Mouse (Mus musculus): Measurements from ENCODE around the gene Rbm11. TPM values are rescaled to one million over a fixed set of nuclear protein-coding genes. Genes with fewer than 3 reads are reported as not detected.
A peak's percentile ranks its signal among the peaks of the same experiment; 100 is the strongest.

Rbm11 gene
- polyA plus RNA-seq (2015; fragmentation: Nextera tagmentation; extraction: Ambion mirVana): 0.27 and 0.40 TPM in 2 replicates

DNA sequence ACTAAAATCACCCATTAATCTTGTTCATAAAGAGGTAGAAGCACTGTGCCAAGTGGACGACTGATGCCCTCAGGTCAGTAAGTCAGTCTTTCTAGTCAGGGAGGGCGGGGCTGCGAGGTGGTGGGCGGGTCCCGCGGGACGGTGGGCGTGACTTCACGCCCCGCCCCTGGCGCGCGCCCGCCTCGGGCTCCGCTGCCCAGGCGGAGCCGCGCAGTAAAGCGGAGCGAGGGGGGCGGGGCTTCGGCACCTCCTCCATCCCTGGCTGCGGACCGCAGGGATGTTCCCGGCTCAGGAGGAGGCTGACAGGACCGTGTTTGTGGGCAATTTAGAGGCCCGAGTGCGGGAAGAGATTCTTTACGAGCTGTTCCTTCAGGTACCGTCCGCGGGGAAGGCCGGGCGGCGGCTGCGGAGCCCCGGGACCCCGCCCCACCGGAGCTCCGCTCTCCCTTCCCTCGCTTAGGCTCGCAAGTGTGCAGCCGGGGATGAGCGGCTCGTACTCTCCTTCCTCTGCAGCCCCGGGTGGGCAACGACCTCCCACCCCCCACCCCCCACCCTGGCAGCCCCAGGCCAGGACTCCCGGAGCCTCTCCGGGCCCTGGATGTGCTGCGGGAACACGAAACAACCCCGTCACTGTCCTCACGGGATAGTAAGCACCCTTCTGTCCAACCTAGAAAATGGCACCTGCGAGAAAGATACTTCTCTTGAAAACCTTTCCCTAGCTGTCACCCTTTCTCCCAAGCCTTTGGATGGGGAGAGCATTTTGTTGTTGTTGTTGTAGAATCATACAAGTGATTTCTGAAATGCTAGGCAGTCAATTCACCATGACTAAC is at the start of gene Rbm11:
TSS of gene Rbm11 (plus strand) at position 174 of the 830 bp plus-strand sequence.
- ATAC-seq (ENCODE audit: low FRiP score, low TSS enrichment): peak; percentile 99
- peak within 1 kb of the TSS; percentile 97 for H3K4me2 ChIP-seq (replicated peaks; ENCODE audit: low read depth, low read length)
- H3K27ac ChIP-seq (ENCODE audit: low read length): no peak within 1 kb of the TSS
- H3K4me3 ChIP-seq (ENCODE audit: low read length): peak within 1 kb of the TSS; percentile 84
- H3K27me3 ChIP-seq (ENCODE audit: insufficient read depth, low read length): 0 out of 2 replicates have a peak, but pooled peaks cover 2% of the 10 kb centered on the region
- no peaks in the 10 kb centered on the region for H3K4me1 ChIP-seq (ENCODE audit: insufficient read depth, low read length)
- H3K9ac ChIP-seq (replicated peaks; ENCODE audit: low read length): peak within 1 kb of the TSS; percentile 62
- no peaks in the 10 kb centered on the region for H3K9me3 ChIP-seq (ENCODE audit: low read length)
- under 1% methylated on average over 51 of the region's 55 CpGs for whole genome bisulfite sequencing
- H3K36me3 ChIP-seq (ENCODE audit: insufficient read depth, low read length): no peaks in the 10 kb centered on the region

- no peak overlapping the region for H3K4me2 ChIP-seq (replicated peaks; ENCODE audit: low read depth, low read length)
Measured at GRCm38 (mm10) chr16:75545310-75545709, 47.3 kb upstream of the Rbm11 start.

DNA sequence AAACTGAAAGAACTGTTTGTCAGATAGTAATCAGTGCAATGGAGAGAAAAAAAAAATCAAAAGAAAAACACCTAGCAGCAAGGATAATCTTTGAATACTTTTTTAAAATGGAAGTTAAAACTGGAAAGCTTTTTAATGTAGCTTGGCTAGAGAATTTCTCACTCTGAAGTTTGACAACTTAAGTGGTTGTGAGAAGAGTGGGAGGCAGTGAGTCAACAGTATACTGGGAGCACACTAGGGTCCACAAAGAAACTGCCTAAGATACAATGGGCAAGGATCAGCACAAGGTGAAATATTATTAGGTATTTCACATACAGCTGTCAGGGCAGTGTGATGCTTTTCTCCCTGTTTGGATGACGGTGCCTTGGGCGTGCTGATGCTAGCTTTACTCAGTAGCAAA is 29.7 kb upstream of the Rbm11 start:
- H3K9me3 ChIP-seq (ENCODE audit: low read length): no peaks in the 10 kb centered on the region
- H3K4me3 ChIP-seq (ENCODE audit: low read length): no peak overlapping the region
- no peaks in the 10 kb centered on the region for H3K36me3 ChIP-seq (ENCODE audit: insufficient read depth, low read length)
- no peaks in the 10 kb centered on the region for H3K27me3 ChIP-seq (ENCODE audit: insufficient read depth, low read length)
- no peak overlapping the region for H3K4me2 ChIP-seq (replicated peaks; ENCODE audit: low read depth, low read length)
- no peak overlapping the region for H3K9ac ChIP-seq (replicated peaks; ENCODE audit: low read length)
- H3K27ac ChIP-seq (ENCODE audit: low read length): no peak overlapping the region
- no peaks in the 10 kb centered on the region for H3K4me1 ChIP-seq (ENCODE audit: insufficient read depth, low read length)
- ATAC-seq (ENCODE audit: low FRiP score, low TSS enrichment): no peak
- 93% methylated on average over 2 of the region's 2 CpGs for WGBS

More at GRCm38 (mm10) chr16:75545310-75545709, 47.3 kb upstream of the Rbm11 start:
- no peak for ATAC-seq (ENCODE audit: low FRiP score, low TSS enrichment)
- Histone ChIP-seq H3K36me3 (ENCODE audit: insufficient read depth, low read length) (no peaks in the 10 kb centered on the region), H3K9ac (replicated peaks; ENCODE audit: low read length) (no peak overlapping the region), H3K4me1 (ENCODE audit: insufficient read depth, low read length) (no peaks in the 10 kb centered on the region), H3K27ac (ENCODE audit: low read length) (no peak overlapping the region), H3K27me3 (ENCODE audit: insufficient read depth, low read length) (no peaks in the 10 kb centered on the region), H3K4me3 (ENCODE audit: low read length) (no peak overlapping the region), H3K9me3 (ENCODE audit: low read length) (no peaks in the 10 kb centered on the region)
- WGBS: 73% methylated on average over 1 of the region's 1 CpGs

GRCm38 (mm10) chr16:75582279-75582678 is 10.4 kb upstream of the Rbm11 start:
- Histone ChIP-seq H3K9ac (replicated peaks; ENCODE audit: low read length) (no peak overlapping the region), H3K4me3 (ENCODE audit: low read length) (no peak overlapping the region), H3K4me2 (replicated peaks; ENCODE audit: low read depth, low read length) (no peak overlapping the region), H3K4me1 (ENCODE audit: insufficient read depth, low read length) (no peaks in the 10 kb centered on the region), H3K27me3 (ENCODE audit: insufficient read depth, low read length) (no peaks in the 10 kb centered on the region), H3K9me3 (ENCODE audit: low read length) (no peaks in the 10 kb centered on the region), H3K27ac (ENCODE audit: low read length) (no peak overlapping the region), H3K36me3 (ENCODE audit: insufficient read depth, low read length) (no peaks in the 10 kb centered on the region)
- ATAC-seq (ENCODE audit: low FRiP score, low TSS enrichment): no peak
- 22% methylated on average over 5 of the region's 5 CpGs for WGBS

DNA sequence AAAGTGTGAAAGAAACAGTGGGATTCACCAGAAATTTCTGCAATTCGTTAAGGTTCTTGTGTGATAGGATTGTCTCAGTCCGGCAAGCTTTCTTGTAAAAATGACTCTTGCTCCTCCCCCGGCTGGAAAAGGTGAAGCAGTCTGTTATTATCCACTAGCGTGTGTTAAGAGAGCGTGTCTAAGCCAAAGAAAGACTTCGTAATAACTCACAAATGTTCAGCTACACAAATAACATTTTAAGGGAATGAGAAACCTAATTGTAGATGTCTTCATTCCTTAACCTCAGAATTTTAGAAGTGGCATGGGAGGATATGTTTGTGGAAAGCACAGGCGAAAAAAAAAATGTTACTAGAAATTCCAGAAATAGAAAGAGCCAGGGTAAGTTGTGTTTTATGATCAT is 6.7 kb upstream of the Rbm11 start, which contains the start of gene Lipi:
TSS of gene Lipi (minus strand) at position 101 of the 400 bp plus-strand sequence.
- Histone ChIP-seq H3K9ac (replicated peaks; ENCODE audit: low read length) (no peak within 1 kb of the TSS), H3K4me3 (ENCODE audit: low read length) (no peak within 1 kb of the TSS), H3K4me1 (ENCODE audit: insufficient read depth, low read length) (no peaks in the 10 kb centered on the region), H3K4me2 (replicated peaks; ENCODE audit: low read depth, low read length) (no peak within 1 kb of the TSS), H3K27me3 (ENCODE audit: insufficient read depth, low read length) (no peaks in the 10 kb centered on the region), H3K9me3 (ENCODE audit: low read length) (no peaks in the 10 kb centered on the region), H3K27ac (ENCODE audit: low read length) (no peak within 1 kb of the TSS), H3K36me3 (ENCODE audit: insufficient read depth, low read length) (no peaks in the 10 kb centered on the region)
- no peak for ATAC-seq (ENCODE audit: low FRiP score, low TSS enrichment)
- 58% methylated on average over 7 of the region's 7 CpGs for WGBS

- Histone ChIP-seq H3K27me3 (ENCODE audit: insufficient read depth, low read length) (no peaks in the 10 kb centered on the region), H3K4me3 (ENCODE audit: low read length) (no peak overlapping the region), H3K9me3 (ENCODE audit: low read length) (no peaks in the 10 kb centered on the region), H3K27ac (ENCODE audit: low read length) (no peak overlapping the region), H3K9ac (replicated peaks; ENCODE audit: low read length) (no peak overlapping the region), H3K36me3 (ENCODE audit: insufficient read depth, low read length) (no peaks in the 10 kb centered on the region), H3K4me2 (replicated peaks; ENCODE audit: low read depth, low read length) (no peak overlapping the region), H3K4me1 (ENCODE audit: insufficient read depth, low read length) (no peaks in the 10 kb centered on the region)
- WGBS: 22% methylated on average over 3 of the region's 3 CpGs
- ATAC-seq (ENCODE audit: low FRiP score, low TSS enrichment): peak; percentile 46; the same call in 1 of the 2 replicates
Measured at GRCm38 (mm10) chr16:75586466-75586865, 6.2 kb upstream of the Rbm11 start.

- Histone ChIP-seq H3K4me3 (ENCODE audit: low read length) (peak overlapping the region; percentile 84), H3K27me3 (ENCODE audit: insufficient read depth, low read length) (0 out of 2 replicates have a peak, but pooled peaks cover 2% of the 10 kb centered on the region), H3K9ac (replicated peaks; ENCODE audit: low read length) (peak overlapping the region; percentile 62; the same call in 1 of the 2 replicates), H3K9me3 (ENCODE audit: low read length) (no peaks in the 10 kb centered on the region), H3K4me1 (ENCODE audit: insufficient read depth, low read length) (no peaks in the 10 kb centered on the region), H3K36me3 (ENCODE audit: insufficient read depth, low read length) (no peaks in the 10 kb centered on the region), H3K4me2 (replicated peaks; ENCODE audit: low read depth, low read length) (peak overlapping the region; percentile 97), H3K27ac (ENCODE audit: low read length) (no peak overlapping the region)
- 13% methylated on average over 15 of the region's 15 CpGs for WGBS
- ATAC-seq (ENCODE audit: low FRiP score, low TSS enrichment): no peak; the same call in 1 of the 2 replicates
Measured at GRCm38 (mm10) chr16:75593501-75594183, 998 bp downstream of the Rbm11 start.

GRCm38 (mm10) chr16:75606415-75606814 is 13.8 kb downstream of the Rbm11 start:
- no peak overlapping the region for H3K27ac ChIP-seq (ENCODE audit: low read length)
- ATAC-seq (ENCODE audit: low FRiP score, low TSS enrichment): no peak
- 64% methylated on average over 1 of the region's 1 CpGs for WGBS
- H3K4me2 ChIP-seq (replicated peaks; ENCODE audit: low read depth, low read length): no peak overlapping the region
- no peaks in the 10 kb centered on the region for H3K9me3 ChIP-seq (ENCODE audit: low read length)
- H3K36me3 ChIP-seq (ENCODE audit: insufficient read depth, low read length): no peaks in the 10 kb centered on the region
- no peak overlapping the region for H3K4me3 ChIP-seq (ENCODE audit: low read length)
- H3K27me3 ChIP-seq (ENCODE audit: insufficient read depth, low read length): no peaks in the 10 kb centered on the region
- H3K4me1 ChIP-seq (ENCODE audit: insufficient read depth, low read length): no peaks in the 10 kb centered on the region
- H3K9ac ChIP-seq (replicated peaks; ENCODE audit: low read length): no peak overlapping the region

DNA sequence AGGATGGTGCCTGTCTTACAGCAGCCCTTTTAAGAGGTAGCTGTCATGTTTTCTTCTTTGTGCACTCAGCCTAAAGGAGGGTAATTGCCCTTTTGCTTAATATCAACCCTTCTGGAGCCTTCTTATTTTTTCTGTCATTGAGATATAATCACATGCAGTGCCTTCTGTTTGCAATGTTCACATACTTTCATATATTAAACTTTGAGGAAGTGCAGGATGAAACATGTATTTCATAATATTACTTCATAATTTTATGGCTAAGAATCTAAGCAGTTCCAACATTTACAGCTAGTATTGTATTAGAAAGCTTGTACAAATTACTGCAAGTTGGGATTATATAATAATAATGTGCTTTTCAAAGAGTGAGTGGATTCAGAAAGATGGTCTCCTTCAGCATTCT is 19.9 kb downstream of the Rbm11 start:
- Histone ChIP-seq H3K27me3 (ENCODE audit: insufficient read depth, low read length) (no peaks in the 10 kb centered on the region), H3K4me1 (ENCODE audit: insufficient read depth, low read length) (no peaks in the 10 kb centered on the region), H3K9me3 (ENCODE audit: low read length) (no peaks in the 10 kb centered on the region), H3K36me3 (ENCODE audit: insufficient read depth, low read length) (no peaks in the 10 kb centered on the region), H3K4me3 (ENCODE audit: low read length) (no peak overlapping the region), H3K9ac (replicated peaks; ENCODE audit: low read length) (no peak overlapping the region), H3K27ac (ENCODE audit: low read length) (no peak overlapping the region), H3K4me2 (replicated peaks; ENCODE audit: low read depth, low read length) (no peak overlapping the region)
- no peak for ATAC-seq (ENCODE audit: low FRiP score, low TSS enrichment)

Measured in kidney, embryonic 16.5 days (tissue).